ENCODE assay signal across 8 mouse cellular contexts in genomic region chr5:115632358-115632714, GRCm38 (mm10). TPM values are rescaled to one million over a fixed set of nuclear protein-coding genes. Genes with fewer than 3 reads are reported as not detected.
DNase-seq lines count a peak whose midpoint lies in the region; ATAC-seq lines count a peak whose summit lies in the region.

No protein-coding gene starts in this region.

- H3K36me3 ChIP-seq in megakaryocyte, embryonic 14.5 days (replicated peaks; ENCODE audit: low read length): peaks cover 34% of the 10 kb centered on the region
- H3K36me3 ChIP-seq in intestine, embryonic 14.5 days (ENCODE audit: control insufficient read depth, insufficient read depth, low read length): 0 out of 2 replicates have a peak, but pooled peaks cover 5% of the 10 kb centered on the region
- H3K36me3 ChIP-seq in splenic B cell, adult 2 months (ENCODE audit: control insufficient read depth, insufficient read depth, low read length, poor library complexity, severe bottlenecking): no peaks in the 10 kb centered on the region

- DNase-seq in adrenal gland, postnatal 25 days: peak; percentile 46
- peak; percentile 77 for DNase-seq in intestine, embryonic 14.5 days (ENCODE audit: low spot score)
- DNase-seq in lung, postnatal 10 days: peak; percentile 61
- peak; percentile 37 for DNase-seq in splenic B cell, adult 2 months (ENCODE audit: low read depth, low spot score)
- no peak for DNase-seq in layer of hippocampus, adult 9-11 months

- no peak for ATAC-seq in megakaryocyte, adult 5-6 weeks (ENCODE audit: poor library complexity, severe bottlenecking)
- peak; percentile 6; the same call in 1 of the 2 replicates for ATAC-seq in erythroblast, adult 5-6 weeks (replicated peaks; ENCODE audit: low FRiP score, poor library complexity, severe bottlenecking)
- 0 out of 2 replicates have a peak, but pooled peaks have one; percentile 6 for ATAC-seq in intestine, embryonic 14.5 days (replicated peaks; ENCODE audit: low FRiP score, low TSS enrichment, low read depth)

- no peaks in the 10 kb centered on the region for H3K9me3 ChIP-seq in megakaryocyte, embryonic 14.5 days
- no peaks in the 10 kb centered on the region for H3K9me3 ChIP-seq in intestine, embryonic 14.5 days (ENCODE audit: control insufficient read depth, low read length)

- peak overlapping the region; percentile 54 for H3K27ac ChIP-seq in intestine, embryonic 14.5 days (ENCODE audit: low read depth)

- peak overlapping the region; percentile 75 for H3K9ac ChIP-seq in intestine, embryonic 14.5 days (ENCODE audit: low read length)

- H3K4me3 ChIP-seq in megakaryocyte, embryonic 14.5 days (replicated peaks): peak overlapping the region; percentile 97
- H3K4me3 ChIP-seq in intestine, embryonic 14.5 days (ENCODE audit: low read depth, low read length): peak overlapping the region; percentile 86

- under 1% methylated on average over 30 of the region's 30 CpGs for WGBS in intestine, embryonic 14.5 days

- H3K4me1 ChIP-seq in megakaryocyte, embryonic 14.5 days: peaks cover 82% of the 10 kb centered on the region
- H3K4me1 ChIP-seq in intestine, embryonic 14.5 days (replicated peaks; ENCODE audit: control insufficient read depth, insufficient read depth, low read length): peaks cover 17% of the 10 kb centered on the region

- H3K4me2 ChIP-seq in intestine, embryonic 14.5 days (ENCODE audit: low read length): peak overlapping the region; percentile 80

- H3K27me3 ChIP-seq in megakaryocyte, embryonic 14.5 days (replicated peaks): no peaks in the 10 kb centered on the region
- H3K27me3 ChIP-seq in intestine, embryonic 14.5 days (replicated peaks; ENCODE audit: control insufficient read depth, insufficient read depth, low read length): no peaks in the 10 kb centered on the region
- H3K27me3 ChIP-seq in splenic B cell, adult 2 months (ENCODE audit: control insufficient read depth, insufficient read depth, low read length, poor library complexity, severe bottlenecking): no peaks in the 10 kb centered on the region

RNA-seq across cellular contexts. Expression of gene Rab35, which starts 0.6 kb away (rescaled TPM):
- polyA plus RNA-seq in megakaryocyte, embryonic 14.5 days (2012; ENCODE audit: insufficient read depth, low replicate concordance): 29.5 and 94.9 TPM in 2 replicates
- total RNA-seq in megakaryocyte, adult 5-6 weeks (2015): 36.4 and 44.0 TPM in 2 replicates
- total RNA-seq in megakaryocyte, adult 5-6 weeks (2017): 39.9 and 43.8 TPM in 2 replicates
- total RNA-seq in adrenal gland, postnatal 25 days (2021): 65.7 and 67.8 TPM in 2 replicates
- 17.3 and 17.8 TPM in 2 replicates for total RNA-seq in erythroblast, adult 5-6 weeks (2015; ENCODE audit: low replicate concordance)
- 13.8 and 15.4 TPM in 2 replicates for total RNA-seq in erythroblast, adult 5-6 weeks (2017; ENCODE audit: low replicate concordance)
- 16.3 and 19.5 TPM in 2 replicates for polyA plus RNA-seq in intestine, embryonic 14.5 days (2014; fragmentation: Nextera tagmentation; extraction: Ambion mirVana)
